Mouse (Mus musculus): ENCODE results near the gene Prr3.
A peak's percentile ranks its signal among the peaks of the same experiment; 100 is the strongest.
"Not testable (repeated sequence)": the region's sequence is repeated elsewhere in the genome, so short reads cannot be mapped to it uniquely, and the experiment has no call there.

The Prr3 gene

DNA sequence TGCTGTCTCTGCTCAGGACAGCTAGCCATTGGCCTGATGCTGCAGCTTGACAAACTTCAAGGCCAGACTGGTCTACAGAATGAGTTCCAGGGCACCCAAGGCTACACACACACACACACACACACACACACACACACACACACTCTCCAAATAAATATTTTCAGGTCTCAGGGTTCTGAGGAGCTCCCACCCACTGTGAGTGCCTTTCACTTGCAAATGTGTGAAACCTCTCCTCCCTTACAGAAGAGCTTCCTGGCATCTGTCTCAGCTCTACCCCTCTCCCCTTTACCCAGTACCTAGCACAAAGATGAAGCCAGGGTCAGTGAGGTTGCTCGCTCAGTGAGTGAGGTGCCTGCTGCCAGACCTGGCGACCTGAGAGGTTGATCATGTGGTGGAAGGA is 40.9 kb downstream of the Prr3 start:
- no peak for DNase-seq (ENCODE audit: extremely low spot score, low spot score)

DNA sequence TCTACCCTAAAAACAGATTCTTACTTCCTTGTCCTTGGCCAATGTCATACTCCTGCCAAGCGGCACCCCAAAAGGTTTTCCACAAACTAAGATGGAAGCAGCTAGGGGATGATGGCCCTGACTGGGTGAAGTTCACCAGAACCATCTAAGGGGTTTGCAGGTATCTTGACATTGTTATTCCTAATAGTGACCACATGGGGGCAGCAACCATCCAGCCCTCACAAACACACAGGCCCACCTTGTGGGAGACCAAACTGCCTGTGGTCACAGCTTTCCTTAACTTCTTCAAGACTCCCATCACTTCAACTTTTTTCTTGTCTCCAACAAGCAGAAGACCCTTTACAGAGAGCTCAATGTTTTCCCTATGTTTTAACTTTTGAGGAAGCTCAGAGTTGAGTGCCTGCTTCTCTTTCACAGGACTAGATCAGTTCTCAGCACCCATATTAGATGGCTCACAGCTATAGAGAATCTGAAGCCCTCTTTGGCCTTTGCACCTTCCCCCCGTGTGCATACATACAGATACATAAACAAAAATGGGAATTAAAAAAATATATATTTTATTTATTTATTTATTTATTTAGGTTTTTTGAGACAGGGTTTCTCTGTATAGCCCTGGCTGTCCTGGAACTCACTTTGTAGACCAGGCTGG is 42.2 kb downstream of the Prr3 start:
- peak; percentile 42 for DNase-seq (ENCODE audit: extremely low spot score, low spot score)

DNA sequence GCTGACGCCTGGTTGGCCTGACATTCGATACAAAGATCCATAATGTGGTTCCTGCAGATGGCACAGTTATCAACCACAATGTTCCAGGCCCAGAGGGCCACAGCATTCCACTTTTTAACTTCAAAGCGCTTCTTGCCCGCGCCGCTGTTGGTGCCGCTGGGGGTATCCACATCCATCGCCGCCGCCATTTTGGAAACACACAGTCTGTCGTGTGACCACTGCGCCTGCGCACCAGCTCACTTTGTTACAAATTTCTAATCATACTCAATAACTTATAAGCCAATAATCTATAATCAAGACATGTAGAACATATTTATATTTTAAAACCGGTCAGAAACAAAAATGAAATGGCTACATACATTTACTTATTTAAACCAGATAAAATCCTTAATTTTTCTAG is 44.3 kb downstream of the Prr3 start:
- not testable (repeated sequence) for DNase-seq (ENCODE audit: extremely low spot score, low spot score)

DNA sequence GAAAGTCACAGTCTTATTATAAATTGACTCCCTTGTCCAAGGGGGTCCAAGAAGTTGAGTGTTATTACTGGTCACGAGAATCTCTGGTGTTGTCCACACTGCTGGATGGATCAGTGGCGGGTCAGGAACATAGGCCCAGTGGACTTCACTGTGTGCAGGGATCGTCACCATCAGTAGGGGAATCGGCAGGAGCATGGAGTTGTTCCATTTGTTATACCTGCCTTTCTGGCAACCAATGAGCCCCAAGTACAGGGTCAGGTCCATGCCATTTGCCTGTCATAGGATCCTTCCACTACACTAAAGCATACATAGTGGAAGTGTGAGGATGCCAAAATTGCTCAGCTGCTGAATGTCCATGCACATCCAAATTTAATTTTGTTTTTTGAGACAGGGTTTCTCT is 47.4 kb downstream of the Prr3 start:
- no peak for DNase-seq (ENCODE audit: extremely low spot score, low spot score)

DNA sequence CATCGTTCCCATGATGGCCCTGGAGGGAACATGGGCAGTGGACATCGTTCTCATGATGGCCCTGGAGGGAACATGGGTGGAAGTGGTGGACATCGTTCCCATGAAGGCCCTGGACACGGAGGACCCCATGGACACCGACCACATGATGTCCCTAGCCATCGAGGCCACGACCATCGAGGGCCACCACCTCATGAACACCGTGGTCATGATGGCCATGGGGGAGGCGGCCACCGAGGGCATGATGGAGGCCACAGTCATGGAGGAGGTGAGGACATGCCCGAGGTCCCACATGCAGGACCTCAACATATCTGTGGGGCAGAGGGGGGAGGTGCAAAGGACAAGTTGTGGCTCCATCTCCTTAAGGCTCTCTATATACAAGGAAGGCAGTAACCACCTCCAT is 49.4 kb downstream of the Prr3 start:
- DNase-seq (ENCODE audit: extremely low spot score, low spot score): no peak

DNA sequence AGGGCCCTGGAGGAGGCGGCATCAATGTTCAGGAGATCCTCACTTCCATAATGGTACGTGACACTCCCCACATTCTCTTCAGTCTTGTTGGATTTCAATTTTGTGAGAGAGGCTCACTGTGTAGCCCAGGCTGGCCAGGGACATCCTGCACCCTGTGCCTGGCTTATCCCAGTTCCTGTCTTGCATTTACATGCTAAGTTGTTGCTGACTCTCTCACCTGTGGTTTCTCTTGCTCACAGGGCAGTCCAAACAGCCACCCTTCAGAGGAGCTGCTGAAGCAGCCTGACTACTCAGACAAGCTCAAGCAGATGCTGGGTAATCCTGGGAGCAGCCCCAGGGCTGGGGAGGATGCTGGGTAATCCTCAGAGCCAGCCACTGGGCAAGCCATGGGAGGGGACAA is 50.5 kb downstream of the Prr3 start:
- DNase-seq (ENCODE audit: extremely low spot score, low spot score): no peak

DNA sequence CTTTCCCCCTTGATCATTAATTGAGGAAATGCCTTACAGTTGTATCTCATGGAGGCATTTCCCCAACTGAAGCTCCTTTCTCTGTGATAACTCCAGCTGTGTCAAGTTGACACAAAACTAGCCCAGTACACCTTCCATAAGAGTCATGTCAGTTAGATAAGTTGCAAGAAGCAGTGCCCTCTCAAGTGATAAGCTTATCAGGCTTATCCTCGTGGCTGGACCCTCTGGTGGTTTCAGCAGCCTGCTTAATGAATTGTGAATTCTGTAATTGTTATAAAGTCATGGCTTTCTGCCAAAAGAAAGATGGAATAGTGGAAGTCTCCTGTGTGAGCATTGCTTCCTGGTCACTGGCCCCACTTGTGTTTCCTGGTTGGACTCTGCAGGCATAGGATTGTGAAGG is 52.6 kb downstream of the Prr3 start:
- no peak for DNase-seq (ENCODE audit: extremely low spot score, low spot score)

DNA sequence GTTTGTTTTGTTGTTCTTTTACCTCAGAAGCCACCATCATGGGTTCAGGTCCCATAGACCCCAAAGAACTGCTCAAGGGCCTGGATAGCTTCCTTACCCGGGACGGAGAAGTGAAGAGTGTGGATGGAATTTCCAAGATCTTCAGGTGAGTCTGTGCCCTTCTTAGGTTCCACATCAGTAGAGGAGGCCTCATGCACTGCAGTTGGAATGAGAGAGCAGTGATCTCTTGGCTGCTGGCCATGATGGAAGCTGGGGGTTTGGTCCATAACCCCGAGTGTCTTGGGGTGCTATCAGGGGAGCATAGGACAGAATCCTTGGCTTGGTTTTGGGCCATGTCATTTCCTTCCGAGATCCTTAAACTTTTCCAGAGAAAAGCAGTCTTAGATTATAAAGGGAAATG is 56.8 kb downstream of the Prr3 start:
- DNase-seq (ENCODE audit: extremely low spot score, low spot score): no peak

DNA sequence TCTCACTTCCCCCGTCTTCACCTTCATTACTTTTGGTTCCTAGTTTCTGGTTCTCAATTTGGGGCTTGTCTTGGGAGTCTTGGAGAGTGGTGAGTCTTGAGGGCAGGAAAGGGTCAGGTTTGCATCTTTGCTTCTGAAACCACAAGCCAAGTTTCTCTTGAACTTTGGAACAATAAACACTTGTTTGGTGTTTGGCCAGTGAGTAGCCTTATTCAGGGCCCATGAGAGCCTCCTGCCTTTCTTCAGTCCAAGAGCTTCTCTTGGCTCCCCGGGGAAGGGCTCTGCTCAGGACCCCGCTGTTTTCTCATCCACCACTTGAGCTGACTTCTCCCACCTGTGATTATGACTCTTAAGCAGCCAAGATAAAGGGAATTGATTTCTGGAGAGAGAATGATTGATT is 57.5 kb downstream of the Prr3 start:
- no peak for DNase-seq (ENCODE audit: extremely low spot score, low spot score)

Data from neural tube, embryonic 10.5 days (tissue).